Mouse (Mus musculus) E14TG2a.4 (cell line): ENCODE measurements around the gene Sept9.

Experiments used
- CTCF ChIP-seq: conservative IDR thresholded peaks from 2 replicates; pipeline ENCODE4 v1.5.1; 2014; ENCODE audit warnings: low read length
- POU5F1 ChIP-seq: IDR thresholded peaks from 2 replicates; pipeline ENCODE4 v1.6.1; 2014; ENCODE audit warnings: low read length, borderline replicate concordance

- no peak for TF ChIP-seq CTCF
- no peak for TF ChIP-seq POU5F1
These were observed 139.6 kb downstream of the Sept9 start for GRCm38 (mm10) chr11:117339050-117339449.
